Mouse (Mus musculus): ENCODE results near the gene Tmem255b. TPM values are rescaled to one million over a fixed set of nuclear protein-coding genes. Genes with fewer than 3 reads are reported as not detected.

The Tmem255b gene
- polyA plus RNA-seq, 1 experiment from 2014 or later = 0.62 TPM

DNA sequence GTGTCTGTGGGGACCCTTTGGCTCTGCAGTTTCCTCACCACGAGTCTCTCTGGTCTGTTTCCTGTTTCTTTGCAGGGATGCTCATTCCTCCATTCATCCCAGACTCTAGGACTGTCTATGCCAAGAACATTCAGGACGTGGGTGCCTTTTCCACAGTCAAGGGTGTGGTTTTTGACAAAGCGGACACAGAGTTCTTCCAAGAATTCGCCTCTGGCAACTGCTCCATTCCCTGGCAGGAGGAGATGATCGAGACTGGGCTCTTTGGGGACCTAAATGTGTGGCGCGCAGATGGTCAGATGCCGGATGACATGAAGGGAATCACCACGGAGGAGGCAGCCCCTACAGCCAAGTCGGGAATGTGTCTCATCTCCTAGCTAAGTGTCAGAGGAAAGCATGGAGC, 19.1 kb upstream of the Tmem255b start:
- Histone ChIP-seq H3K4me1 (no peaks in the 10 kb centered on the region), H3K9ac (no peak overlapping the region), H3K4me2 (no peak overlapping the region), H3K27ac (replicated peaks) (no peak overlapping the region), H3K4me3 (no peak overlapping the region), H3K27me3 (replicated peaks) (peaks cover 26% of the 10 kb centered on the region), H3K9me3 (no peaks in the 10 kb centered on the region), H3K36me3 (no peaks in the 10 kb centered on the region)
- no peak for ATAC-seq (ENCODE audit: extremely low read depth, insufficient number of reproducible peaks, low FRiP score, low TSS enrichment)
- WGBS = 67% methylated on average over 10 of the region's 10 CpGs

DNA sequence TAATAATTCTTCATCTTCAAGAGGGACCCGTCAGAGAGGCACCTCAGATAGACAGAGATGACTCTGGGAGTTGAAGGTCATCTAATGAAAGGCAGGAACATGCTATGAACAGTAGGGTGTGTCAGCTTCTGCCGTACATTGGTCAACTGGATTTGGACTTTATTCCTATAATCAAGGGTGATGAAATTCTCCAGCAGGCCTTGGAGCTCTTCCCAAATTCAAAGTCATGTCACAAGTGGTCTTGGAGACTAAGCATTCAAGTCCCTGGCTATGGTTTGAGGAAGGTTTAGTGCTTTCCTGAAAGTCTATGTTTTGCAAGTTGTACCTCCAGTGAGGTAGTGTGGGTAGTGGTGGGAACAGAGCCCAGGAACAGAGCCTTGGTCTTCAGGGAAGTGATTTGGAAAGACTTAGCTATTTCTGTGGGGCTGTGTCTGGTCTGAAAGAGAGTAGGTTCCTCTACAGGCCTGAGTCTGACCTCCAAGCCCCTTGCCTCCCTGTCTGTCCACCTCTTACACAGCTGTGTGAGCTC, 15.8 kb upstream of the Tmem255b start:
- H3K27ac ChIP-seq (replicated peaks) = no peak overlapping the region
- H3K4me2 ChIP-seq = no peak overlapping the region
- H3K9ac ChIP-seq = no peak overlapping the region
- H3K4me1 ChIP-seq = no peaks in the 10 kb centered on the region
- peaks cover 17% of the 10 kb centered on the region for H3K27me3 ChIP-seq (replicated peaks)
- no peak overlapping the region for H3K4me3 ChIP-seq
- WGBS = 59% methylated on average over 2 of the region's 2 CpGs
- H3K9me3 ChIP-seq = no peaks in the 10 kb centered on the region
- H3K36me3 ChIP-seq = no peaks in the 10 kb centered on the region
- no peak for ATAC-seq (ENCODE audit: extremely low read depth, insufficient number of reproducible peaks, low FRiP score, low TSS enrichment)

- Histone ChIP-seq H3K4me2 (no peak overlapping the region), H3K36me3 (no peaks in the 10 kb centered on the region), H3K9me3 (no peaks in the 10 kb centered on the region), H3K4me3 (no peak overlapping the region), H3K4me1 (no peaks in the 10 kb centered on the region), H3K9ac (no peak overlapping the region), H3K27me3 (replicated peaks) (peaks cover 7% of the 10 kb centered on the region; the same call in 1 of the 2 replicates), H3K27ac (replicated peaks) (no peak overlapping the region)
- ATAC-seq (ENCODE audit: extremely low read depth, insufficient number of reproducible peaks, low FRiP score, low TSS enrichment) = no peak
- 81% methylated on average over 6 of the region's 6 CpGs for WGBS
Measured at GRCm38 (mm10) chr8:13420970-13421369, 14.0 kb upstream of the Tmem255b start.

GRCm38 (mm10) chr8:13427351-13427750, 7.6 kb upstream of the Tmem255b start:
- Histone ChIP-seq H3K4me3 (no peak overlapping the region), H3K27ac (replicated peaks) (no peak overlapping the region), H3K4me1 (peaks cover 3% of the 10 kb centered on the region; the same call in 1 of the 2 replicates), H3K9me3 (no peaks in the 10 kb centered on the region), H3K9ac (no peak overlapping the region), H3K4me2 (no peak overlapping the region), H3K27me3 (replicated peaks) (0 out of 2 replicates have a peak, but pooled peaks cover 7% of the 10 kb centered on the region), H3K36me3 (no peaks in the 10 kb centered on the region)
- no peak for ATAC-seq (ENCODE audit: extremely low read depth, insufficient number of reproducible peaks, low FRiP score, low TSS enrichment)
- WGBS = 56% methylated on average over 6 of the region's 6 CpGs

- Histone ChIP-seq H3K9me3 (no peaks in the 10 kb centered on the region), H3K4me1 (peaks cover 3% of the 10 kb centered on the region; the same call in 1 of the 2 replicates), H3K27ac (replicated peaks) (no peak overlapping the region), H3K9ac (no peak overlapping the region), H3K4me2 (no peak overlapping the region), H3K27me3 (replicated peaks) (0 out of 2 replicates have a peak, but pooled peaks cover 7% of the 10 kb centered on the region), H3K36me3 (no peaks in the 10 kb centered on the region), H3K4me3 (no peak overlapping the region)
- 76% methylated on average over 9 of the region's 9 CpGs for WGBS
- no peak for ATAC-seq (ENCODE audit: extremely low read depth, insufficient number of reproducible peaks, low FRiP score, low TSS enrichment)
Measured at GRCm38 (mm10) chr8:13428156-13428555, 6.8 kb upstream of the Tmem255b start.

GRCm38 (mm10) chr8:13430412-13430811, 4.6 kb upstream of the Tmem255b start:
- Histone ChIP-seq H3K27me3 (replicated peaks) (peaks cover 28% of the 10 kb centered on the region), H3K4me1 (peaks cover 3% of the 10 kb centered on the region; the same call in 1 of the 2 replicates), H3K4me2 (no peak overlapping the region), H3K27ac (replicated peaks) (no peak overlapping the region), H3K36me3 (no peaks in the 10 kb centered on the region), H3K9ac (no peak overlapping the region), H3K4me3 (no peak overlapping the region), H3K9me3 (no peaks in the 10 kb centered on the region)
- 68% methylated on average over 7 of the region's 7 CpGs for WGBS
- no peak for ATAC-seq (ENCODE audit: extremely low read depth, insufficient number of reproducible peaks, low FRiP score, low TSS enrichment)

DNA sequence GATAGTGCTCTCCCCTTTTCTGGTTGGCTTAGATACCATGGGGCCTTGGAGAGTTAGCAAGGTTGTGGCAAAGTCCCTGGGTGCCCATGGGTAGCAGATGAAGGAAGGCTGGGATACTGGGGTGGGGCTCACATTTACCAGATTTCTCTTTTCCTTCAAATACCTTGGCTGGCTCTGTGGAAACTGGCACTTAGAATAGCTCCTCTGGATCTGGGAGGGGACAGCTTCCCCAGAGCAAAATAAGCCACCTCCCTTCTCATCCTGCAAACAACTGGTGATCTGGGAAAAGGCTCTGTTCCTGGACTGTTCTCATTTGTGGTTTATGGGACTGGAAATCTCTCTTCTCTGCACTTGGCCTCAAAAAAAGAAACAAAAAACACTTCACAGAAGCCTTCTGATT, 4.1 kb upstream of the Tmem255b start:
- H3K36me3 ChIP-seq = no peaks in the 10 kb centered on the region
- peaks cover 3% of the 10 kb centered on the region; the same call in 1 of the 2 replicates for H3K4me1 ChIP-seq
- H3K4me2 ChIP-seq = no peak overlapping the region
- H3K9me3 ChIP-seq = no peaks in the 10 kb centered on the region
- ATAC-seq (ENCODE audit: extremely low read depth, insufficient number of reproducible peaks, low FRiP score, low TSS enrichment) = no peak
- H3K4me3 ChIP-seq = no peak overlapping the region
- H3K9ac ChIP-seq = no peak overlapping the region
- H3K27me3 ChIP-seq (replicated peaks) = peaks cover 32% of the 10 kb centered on the region
- H3K27ac ChIP-seq (replicated peaks) = no peak overlapping the region

GRCm38 (mm10) chr8:13433130-13433529, 1.9 kb upstream of the Tmem255b start:
- no peaks in the 10 kb centered on the region for H3K36me3 ChIP-seq
- no peak for ATAC-seq (ENCODE audit: extremely low read depth, insufficient number of reproducible peaks, low FRiP score, low TSS enrichment)
- no peak overlapping the region for H3K4me3 ChIP-seq
- no peak overlapping the region for H3K4me2 ChIP-seq
- H3K9me3 ChIP-seq = no peaks in the 10 kb centered on the region
- no peak overlapping the region for H3K9ac ChIP-seq
- 67% methylated on average over 5 of the region's 5 CpGs for WGBS
- no peak overlapping the region for H3K27ac ChIP-seq (replicated peaks)
- H3K27me3 ChIP-seq (replicated peaks) = peaks cover 47% of the 10 kb centered on the region
- no peaks in the 10 kb centered on the region for H3K4me1 ChIP-seq

GRCm38 (mm10) chr8:13436052-13436451, 1.1 kb downstream of the Tmem255b start:
- H3K4me1 ChIP-seq = no peaks in the 10 kb centered on the region
- ATAC-seq (ENCODE audit: extremely low read depth, insufficient number of reproducible peaks, low FRiP score, low TSS enrichment) = no peak
- no peak overlapping the region for H3K27ac ChIP-seq (replicated peaks)
- H3K9ac ChIP-seq = no peak overlapping the region
- no peaks in the 10 kb centered on the region for H3K36me3 ChIP-seq
- WGBS = 14% methylated on average over 8 of the region's 8 CpGs
- 0 out of 2 replicates have a peak overlapping the region, but pooled peaks have one; percentile 16 for H3K4me2 ChIP-seq
- no peaks in the 10 kb centered on the region for H3K9me3 ChIP-seq
- 0 out of 2 replicates have a peak overlapping the region, but pooled peaks have one; percentile 2 for H3K4me3 ChIP-seq
- H3K27me3 ChIP-seq (replicated peaks) = peaks cover 51% of the 10 kb centered on the region

- Histone ChIP-seq H3K4me1 (no peaks in the 10 kb centered on the region), H3K27me3 (replicated peaks) (peaks cover 51% of the 10 kb centered on the region), H3K4me3 (no peak overlapping the region), H3K36me3 (no peaks in the 10 kb centered on the region), H3K27ac (replicated peaks) (no peak overlapping the region), H3K9me3 (no peaks in the 10 kb centered on the region), H3K4me2 (no peak overlapping the region), H3K9ac (no peak overlapping the region)
- 83% methylated on average over 2 of the region's 2 CpGs for WGBS
- ATAC-seq (ENCODE audit: extremely low read depth, insufficient number of reproducible peaks, low FRiP score, low TSS enrichment) = no peak
Measured at GRCm38 (mm10) chr8:13437531-13437930, 2.5 kb downstream of the Tmem255b start.

DNA sequence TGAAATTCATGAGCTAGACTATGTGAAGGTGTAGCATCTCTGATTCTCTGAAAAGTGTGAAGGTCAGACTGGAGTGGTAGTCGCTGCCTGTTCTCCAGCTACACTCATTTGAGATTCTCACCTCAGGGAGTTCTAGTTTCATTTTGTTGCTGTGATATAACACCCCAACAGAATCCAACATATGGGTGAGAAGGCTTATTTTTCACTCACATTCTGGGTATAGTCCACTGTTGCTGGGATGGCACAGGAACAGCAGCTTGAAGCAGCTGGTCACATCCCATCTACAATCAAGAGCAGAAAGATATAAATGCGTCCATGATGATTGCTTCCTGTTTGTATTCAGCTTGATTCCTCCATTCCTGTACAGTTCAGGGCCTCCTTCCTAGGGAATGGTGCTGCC, 7.2 kb downstream of the Tmem255b start:
- Histone ChIP-seq H3K27me3 (replicated peaks) (peaks cover 19% of the 10 kb centered on the region), H3K9ac (no peak overlapping the region), H3K36me3 (no peaks in the 10 kb centered on the region), H3K4me2 (no peak overlapping the region), H3K27ac (replicated peaks) (no peak overlapping the region), H3K4me3 (no peak overlapping the region), H3K4me1 (no peaks in the 10 kb centered on the region), H3K9me3 (no peaks in the 10 kb centered on the region)
- ATAC-seq (ENCODE audit: extremely low read depth, insufficient number of reproducible peaks, low FRiP score, low TSS enrichment) = no peak
- WGBS = 82% methylated on average over 2 of the region's 2 CpGs

DNA sequence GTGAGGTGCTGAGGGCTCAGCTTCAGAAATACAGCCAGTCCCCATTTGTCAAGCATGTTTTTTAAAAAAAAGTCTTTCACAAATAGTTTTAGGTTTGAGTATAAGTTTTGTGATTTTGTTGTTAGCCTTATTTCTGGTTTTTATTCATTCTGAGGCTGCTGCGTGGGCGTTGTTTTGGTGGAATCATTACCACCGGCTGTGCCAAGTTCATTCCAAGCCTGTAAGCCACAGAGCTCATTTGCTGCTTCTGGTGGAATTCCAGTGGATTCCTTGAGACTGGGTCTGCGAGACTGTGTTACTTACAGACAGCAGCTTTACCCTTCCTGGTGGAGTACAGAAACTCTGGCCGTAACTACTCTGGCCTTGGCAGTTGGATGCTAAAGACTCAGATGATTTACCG, 11.5 kb downstream of the Tmem255b start:
- H3K4me1 ChIP-seq = no peaks in the 10 kb centered on the region
- no peak overlapping the region for H3K4me2 ChIP-seq
- no peak overlapping the region for H3K27ac ChIP-seq (replicated peaks)
- WGBS = 86% methylated on average over 6 of the region's 6 CpGs
- no peak for ATAC-seq (ENCODE audit: extremely low read depth, insufficient number of reproducible peaks, low FRiP score, low TSS enrichment)
- no peak overlapping the region for H3K4me3 ChIP-seq
- no peaks in the 10 kb centered on the region for H3K36me3 ChIP-seq
- peaks cover 12% of the 10 kb centered on the region for H3K27me3 ChIP-seq (replicated peaks)
- H3K9ac ChIP-seq = no peak overlapping the region
- H3K9me3 ChIP-seq = no peaks in the 10 kb centered on the region

Data from heart, embryonic 13.5 days (tissue).